Mouse (Mus musculus): ENCODE results near the gene Tob2. TPM values are rescaled to one million over a fixed set of nuclear protein-coding genes. Genes with fewer than 3 reads are reported as not detected.

Tob2 gene
- polyA plus RNA-seq, 1 experiment from 2014 or later: 18.6 TPM

DNA sequence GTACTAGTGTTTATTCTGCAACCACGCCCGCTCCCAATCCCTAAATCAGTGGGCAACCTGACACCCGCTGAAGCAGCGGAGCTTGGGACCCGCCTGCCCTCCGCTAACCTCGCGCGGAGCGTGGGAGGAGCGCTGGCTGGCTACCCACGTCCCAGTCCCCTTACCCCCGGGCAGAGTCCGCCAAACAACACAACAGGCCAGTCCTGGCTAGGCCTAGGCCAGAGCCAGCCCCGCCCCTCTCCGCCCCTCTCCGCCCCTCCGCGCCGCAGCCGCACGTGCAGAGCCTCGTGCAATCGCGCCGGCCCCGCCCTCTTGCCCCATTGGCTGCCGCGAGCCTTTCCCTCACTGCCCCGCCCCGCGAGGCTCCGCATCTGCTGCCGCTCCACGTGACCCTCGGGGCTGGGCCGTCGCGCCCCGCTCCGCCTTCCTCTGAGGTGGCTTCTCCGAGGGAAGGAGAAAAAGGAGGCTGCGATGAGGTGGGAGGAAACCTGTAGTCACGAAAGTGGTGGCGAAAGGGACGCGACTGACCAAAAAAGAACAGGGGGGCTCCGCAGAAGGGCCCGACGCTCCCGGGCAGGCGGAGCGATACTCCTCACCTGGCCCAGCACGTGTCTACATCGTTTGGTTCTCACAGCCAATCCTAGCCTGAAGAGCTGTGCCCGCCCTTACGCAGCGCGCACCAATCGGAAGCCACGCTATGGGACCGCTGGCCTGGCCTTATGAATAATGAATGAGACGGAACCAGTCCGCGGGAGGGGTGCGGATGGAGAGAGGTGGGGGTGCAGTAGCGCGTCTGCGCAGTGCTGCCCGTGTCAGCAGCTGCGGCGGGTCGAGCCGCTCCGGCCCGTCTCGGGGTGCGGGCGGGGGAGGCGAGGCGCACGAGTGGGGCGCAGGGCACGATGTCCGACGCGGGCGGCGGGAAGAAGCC lies 47.7 kb downstream of the Tob2 start:
- Histone ChIP-seq H3K27me3 (ENCODE audit: insufficient read depth, poor library complexity, severe bottlenecking) (peaks cover 6% of the 10 kb centered on the region; the same call in 1 of the 2 replicates), H3K27ac (peak overlapping the region; percentile 95), H3K4me3 (peak overlapping the region; percentile 88), H3K9me3 (no peaks in the 10 kb centered on the region), H3K36me3 (peaks cover 11% of the 10 kb centered on the region), H3K4me1 (replicated peaks) (peaks cover 46% of the 10 kb centered on the region)
- WGBS: under 1% methylated on average over 88 of the region's 89 CpGs
- peak; percentile 98 for DNase-seq (ENCODE audit: low spot score)

DNA sequence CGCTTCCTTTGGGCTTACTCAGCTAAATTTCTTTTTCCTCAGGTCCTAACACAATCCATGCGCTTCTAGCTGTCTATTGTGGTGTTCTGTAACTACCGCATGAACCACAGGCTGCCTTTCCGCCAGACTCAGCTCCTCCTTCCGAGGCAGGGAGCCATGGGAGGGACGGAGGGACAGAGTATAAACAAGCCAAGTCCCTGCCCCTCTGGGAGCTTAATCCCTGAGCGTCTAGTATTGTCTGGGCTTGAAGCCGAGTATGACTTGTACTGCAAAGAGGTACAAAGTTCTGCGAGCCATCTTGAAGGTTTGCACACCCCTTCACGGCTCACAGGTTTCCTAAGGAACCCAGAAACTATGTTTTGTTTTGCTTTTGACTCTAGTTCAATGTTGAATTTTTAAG lies 48.4 kb downstream of the Tob2 start:
- Histone ChIP-seq H3K4me3 (peak overlapping the region; percentile 88), H3K9me3 (no peaks in the 10 kb centered on the region), H3K27ac (peak overlapping the region; percentile 95), H3K36me3 (peaks cover 3% of the 10 kb centered on the region), H3K4me1 (replicated peaks) (peaks cover 46% of the 10 kb centered on the region), H3K27me3 (ENCODE audit: insufficient read depth, poor library complexity, severe bottlenecking) (peaks cover 6% of the 10 kb centered on the region; the same call in 1 of the 2 replicates)
- peak; percentile 54 for DNase-seq (ENCODE audit: low spot score)
- WGBS: under 1% methylated on average over 10 of the region's 10 CpGs

DNA sequence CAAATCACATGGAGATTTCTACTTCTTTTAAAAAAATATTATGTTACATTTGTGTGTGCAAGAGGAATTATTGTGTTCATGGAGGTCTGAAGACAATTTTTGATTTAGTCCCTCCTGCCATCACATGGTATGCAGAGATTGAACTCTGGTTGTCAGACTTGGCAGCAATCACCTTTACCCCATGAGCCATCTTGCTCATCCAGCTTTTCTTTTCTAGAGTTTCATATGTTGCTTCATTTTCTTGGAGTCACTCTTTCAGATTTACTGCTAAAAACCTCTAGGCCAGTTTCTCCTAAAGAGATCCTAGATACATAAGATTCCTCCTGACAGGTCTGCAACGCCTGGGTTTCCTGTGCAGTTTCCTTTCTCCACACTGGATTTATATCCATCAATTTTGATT lies 49.0 kb downstream of the Tob2 start:
- Histone ChIP-seq H3K4me3 (peak overlapping the region; percentile 88), H3K36me3 (no peaks in the 10 kb centered on the region), H3K27ac (peak overlapping the region; percentile 95), H3K9me3 (no peaks in the 10 kb centered on the region), H3K4me1 (replicated peaks) (peaks cover 50% of the 10 kb centered on the region), H3K27me3 (ENCODE audit: insufficient read depth, poor library complexity, severe bottlenecking) (peaks cover 6% of the 10 kb centered on the region; the same call in 1 of the 2 replicates)
- WGBS: 68% methylated on average over 1 of the region's 1 CpGs
- no peak for DNase-seq (ENCODE audit: low spot score)

DNA sequence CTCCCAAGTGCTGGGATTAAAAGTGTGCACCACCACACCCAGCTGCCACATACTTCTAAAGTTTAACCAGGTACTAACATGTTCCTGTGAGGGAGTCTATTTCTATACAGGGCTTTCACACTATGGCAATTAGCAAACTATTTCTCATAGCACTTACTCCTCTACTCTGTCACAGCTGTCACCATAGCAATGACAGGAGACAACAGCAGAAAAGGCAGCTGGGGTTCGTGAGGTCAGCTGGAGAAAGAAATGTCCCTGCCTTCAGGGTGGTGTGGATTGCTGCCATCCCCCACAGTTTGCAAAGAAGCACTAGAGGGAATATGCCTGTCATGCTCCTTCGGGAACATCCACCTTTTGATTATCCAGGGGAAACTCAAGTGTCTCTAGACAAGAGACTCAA lies 49.8 kb downstream of the Tob2 start:
- Histone ChIP-seq H3K36me3 (no peaks in the 10 kb centered on the region), H3K9me3 (no peaks in the 10 kb centered on the region), H3K27ac (no peak overlapping the region), H3K27me3 (ENCODE audit: insufficient read depth, poor library complexity, severe bottlenecking) (peaks cover 7% of the 10 kb centered on the region; the same call in 1 of the 2 replicates), H3K4me1 (replicated peaks) (peaks cover 50% of the 10 kb centered on the region), H3K4me3 (no peak overlapping the region)
- no peak for DNase-seq (ENCODE audit: low spot score)
- WGBS: 61% methylated on average over 2 of the region's 2 CpGs

DNA sequence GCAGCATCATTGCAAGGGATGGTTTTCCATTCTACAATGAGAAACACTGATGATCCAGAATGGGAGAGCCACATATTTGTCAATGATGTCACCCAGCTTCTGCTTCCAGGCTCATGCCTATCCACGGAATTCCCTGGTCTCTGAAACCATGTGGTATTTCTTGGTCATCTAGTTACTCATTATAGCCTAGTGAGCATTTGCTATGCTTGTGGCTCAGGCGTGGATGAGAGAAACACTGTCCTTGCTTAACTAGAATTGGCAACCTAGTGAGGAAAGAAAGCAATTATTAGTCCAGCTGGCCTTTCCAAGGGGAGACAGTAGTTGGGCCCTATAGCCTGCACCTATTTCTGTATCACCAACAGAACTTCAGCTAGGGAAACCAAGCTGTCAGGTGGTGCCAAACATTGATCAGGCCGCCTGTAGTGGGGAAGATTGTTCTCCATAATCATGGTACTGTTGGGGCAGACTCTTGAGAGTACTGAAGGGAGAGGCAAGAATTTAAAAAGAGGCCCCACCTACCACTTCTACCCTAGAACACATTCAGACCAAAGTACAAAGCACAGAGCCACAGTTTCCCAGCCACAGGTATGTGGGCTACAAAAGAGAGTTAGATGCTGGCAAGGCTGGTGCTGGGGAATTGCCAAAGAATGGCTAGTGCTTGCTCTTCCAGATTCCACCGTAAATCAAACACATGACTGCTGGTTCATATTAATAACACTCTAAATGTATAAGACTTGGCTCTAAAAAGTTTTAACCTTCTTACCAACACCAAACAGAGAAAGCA lies 51.8 kb downstream of the Tob2 start:
- H3K36me3 ChIP-seq: no peaks in the 10 kb centered on the region
- H3K27me3 ChIP-seq (ENCODE audit: insufficient read depth, poor library complexity, severe bottlenecking): peaks cover 11% of the 10 kb centered on the region; the same call in 1 of the 2 replicates
- 85% methylated on average over 4 of the region's 4 CpGs for WGBS
- no peaks in the 10 kb centered on the region for H3K9me3 ChIP-seq
- no peak overlapping the region for H3K4me3 ChIP-seq
- peaks cover 51% of the 10 kb centered on the region for H3K4me1 ChIP-seq (replicated peaks)
- H3K27ac ChIP-seq: no peak overlapping the region
- DNase-seq (ENCODE audit: low spot score): no peak

DNA sequence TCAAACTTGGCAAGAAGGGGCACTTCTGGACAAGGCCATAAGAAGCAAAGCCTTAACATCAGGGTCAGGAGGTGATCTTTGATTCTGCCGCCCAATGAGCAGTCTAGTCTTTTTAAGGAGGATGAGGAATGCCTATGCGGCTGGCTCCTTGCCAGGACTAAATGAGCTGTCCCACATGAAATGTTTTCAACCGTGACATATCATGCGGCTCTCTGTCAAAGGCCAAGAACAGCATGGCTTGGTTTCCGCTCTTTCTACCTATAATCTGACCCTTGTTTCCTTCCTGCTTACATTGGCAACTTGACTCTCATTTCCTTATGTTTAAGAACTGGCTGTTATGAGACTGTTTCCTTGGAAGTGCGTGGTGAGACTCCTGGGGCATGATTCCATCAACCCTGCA lies 53.0 kb downstream of the Tob2 start:
- Histone ChIP-seq H3K27ac (no peak overlapping the region), H3K27me3 (ENCODE audit: insufficient read depth, poor library complexity, severe bottlenecking) (peaks cover 11% of the 10 kb centered on the region; the same call in 1 of the 2 replicates), H3K4me1 (replicated peaks) (peaks cover 43% of the 10 kb centered on the region), H3K9me3 (no peaks in the 10 kb centered on the region), H3K36me3 (no peaks in the 10 kb centered on the region), H3K4me3 (no peak overlapping the region)
- DNase-seq (ENCODE audit: low spot score): no peak
- WGBS: 63% methylated on average over 6 of the region's 6 CpGs

DNA sequence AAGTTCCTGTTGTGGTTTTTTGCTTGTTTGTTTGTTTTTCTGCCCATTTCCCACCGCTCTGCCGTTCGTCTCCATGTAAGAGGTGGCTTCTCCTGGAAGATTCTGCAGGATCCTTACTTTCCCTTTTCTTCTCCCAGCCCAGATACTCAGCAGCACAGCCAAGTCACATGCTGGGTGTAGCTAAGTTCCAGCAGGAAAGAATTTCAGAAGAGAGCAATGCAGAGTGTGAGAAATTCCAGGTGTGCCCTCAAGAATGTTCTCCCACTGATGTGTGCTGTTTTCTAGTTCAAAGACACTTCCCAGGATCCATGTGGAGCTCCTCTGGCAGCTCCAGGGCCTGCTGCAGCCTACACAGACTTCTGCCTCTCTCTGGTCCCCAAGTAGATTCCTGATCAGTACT lies 53.7 kb downstream of the Tob2 start:
- Histone ChIP-seq H3K4me3 (no peak overlapping the region), H3K27ac (no peak overlapping the region), H3K36me3 (no peaks in the 10 kb centered on the region), H3K27me3 (ENCODE audit: insufficient read depth, poor library complexity, severe bottlenecking) (peaks cover 11% of the 10 kb centered on the region; the same call in 1 of the 2 replicates), H3K9me3 (no peaks in the 10 kb centered on the region), H3K4me1 (replicated peaks) (peaks cover 35% of the 10 kb centered on the region)
- DNase-seq (ENCODE audit: low spot score): no peak
- WGBS: 84% methylated on average over 3 of the region's 3 CpGs

DNA sequence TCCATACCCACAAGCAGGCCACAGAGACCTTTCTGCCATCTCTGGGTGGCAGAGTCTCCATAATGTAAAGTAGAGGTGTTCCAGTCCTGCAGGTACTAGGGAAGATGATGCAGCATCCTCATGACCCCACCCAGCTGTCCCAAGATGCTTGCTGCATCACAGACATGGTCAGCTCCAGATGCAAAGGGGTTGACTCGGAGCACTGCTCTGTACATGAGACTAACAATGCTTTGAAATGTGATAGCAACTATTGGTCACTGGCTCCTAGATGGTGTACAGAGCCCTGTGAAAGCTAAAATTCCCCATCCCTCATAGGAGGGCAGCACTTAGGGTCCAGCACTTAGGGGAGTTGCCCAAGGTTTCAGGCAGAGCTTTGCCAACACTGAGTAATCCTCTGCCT lies 54.4 kb downstream of the Tob2 start:
- Histone ChIP-seq H3K4me1 (replicated peaks) (peaks cover 32% of the 10 kb centered on the region), H3K27ac (no peak overlapping the region), H3K9me3 (no peaks in the 10 kb centered on the region), H3K27me3 (ENCODE audit: insufficient read depth, poor library complexity, severe bottlenecking) (peaks cover 10% of the 10 kb centered on the region; the same call in 1 of the 2 replicates), H3K36me3 (no peaks in the 10 kb centered on the region), H3K4me3 (no peak overlapping the region)
- 55% methylated on average over 1 of the region's 1 CpGs for WGBS
- DNase-seq (ENCODE audit: low spot score): no peak

DNA sequence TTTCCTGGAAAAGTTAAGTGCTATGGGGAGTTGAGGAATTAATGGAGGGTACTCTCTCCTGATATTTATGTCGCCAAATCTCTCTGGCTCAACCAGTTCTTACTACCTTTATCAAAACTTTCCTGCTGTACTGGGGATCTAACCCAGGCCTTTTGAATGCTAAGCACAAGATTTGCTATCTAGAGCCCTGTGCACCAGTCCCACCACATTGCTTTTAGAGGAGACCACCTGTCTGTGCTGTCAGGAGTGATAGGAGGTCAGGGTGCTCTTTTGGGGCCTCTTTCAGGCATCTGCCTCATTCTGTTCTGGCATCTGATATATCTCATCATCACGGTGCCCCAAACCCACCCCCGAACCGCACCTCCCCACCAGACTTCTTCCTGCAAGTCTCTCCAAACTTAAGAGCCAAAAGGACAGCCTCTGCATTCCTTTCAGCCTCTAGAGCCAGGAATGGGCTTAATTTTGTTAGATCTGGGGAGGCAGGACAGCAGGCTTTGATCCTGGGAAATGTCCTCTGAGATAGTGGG lies 55.1 kb downstream of the Tob2 start:
- Histone ChIP-seq H3K9me3 (no peaks in the 10 kb centered on the region), H3K27me3 (ENCODE audit: insufficient read depth, poor library complexity, severe bottlenecking) (0 out of 2 replicates have a peak, but pooled peaks cover 5% of the 10 kb centered on the region), H3K4me3 (no peak overlapping the region), H3K36me3 (no peaks in the 10 kb centered on the region), H3K4me1 (replicated peaks) (peaks cover 32% of the 10 kb centered on the region), H3K27ac (no peak overlapping the region)
- no peak for DNase-seq (ENCODE audit: low spot score)
- 70% methylated on average over 4 of the region's 4 CpGs for WGBS

DNA sequence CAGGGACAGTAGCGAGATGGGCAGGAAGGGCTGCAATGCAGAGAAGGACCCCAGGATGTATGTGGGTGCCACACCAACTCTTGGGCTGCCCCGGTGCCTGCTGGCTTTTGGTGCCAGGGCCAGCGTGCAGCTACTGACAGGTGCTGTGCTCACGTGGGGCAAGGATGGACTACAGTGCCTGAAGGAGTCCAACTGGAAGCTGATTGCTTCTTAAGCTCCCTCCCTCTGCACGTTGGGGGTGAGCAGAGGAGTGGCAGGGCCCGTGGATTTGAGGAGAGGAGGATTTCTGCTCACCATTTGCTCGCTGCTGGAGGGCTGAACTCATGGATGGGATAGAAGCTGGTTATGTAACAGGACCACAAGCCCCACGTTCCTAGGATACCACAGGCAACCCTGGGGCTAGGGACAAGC lies 55.6 kb downstream of the Tob2 start:
- Histone ChIP-seq H3K27me3 (ENCODE audit: insufficient read depth, poor library complexity, severe bottlenecking) (0 out of 2 replicates have a peak, but pooled peaks cover 5% of the 10 kb centered on the region), H3K9me3 (no peaks in the 10 kb centered on the region), H3K27ac (peak overlapping the region; percentile 71), H3K36me3 (no peaks in the 10 kb centered on the region), H3K4me3 (peak overlapping the region; percentile 37), H3K4me1 (replicated peaks) (peaks cover 32% of the 10 kb centered on the region)
- no peak for DNase-seq (ENCODE audit: low spot score)
- WGBS: 19% methylated on average over 8 of the region's 8 CpGs

DNA sequence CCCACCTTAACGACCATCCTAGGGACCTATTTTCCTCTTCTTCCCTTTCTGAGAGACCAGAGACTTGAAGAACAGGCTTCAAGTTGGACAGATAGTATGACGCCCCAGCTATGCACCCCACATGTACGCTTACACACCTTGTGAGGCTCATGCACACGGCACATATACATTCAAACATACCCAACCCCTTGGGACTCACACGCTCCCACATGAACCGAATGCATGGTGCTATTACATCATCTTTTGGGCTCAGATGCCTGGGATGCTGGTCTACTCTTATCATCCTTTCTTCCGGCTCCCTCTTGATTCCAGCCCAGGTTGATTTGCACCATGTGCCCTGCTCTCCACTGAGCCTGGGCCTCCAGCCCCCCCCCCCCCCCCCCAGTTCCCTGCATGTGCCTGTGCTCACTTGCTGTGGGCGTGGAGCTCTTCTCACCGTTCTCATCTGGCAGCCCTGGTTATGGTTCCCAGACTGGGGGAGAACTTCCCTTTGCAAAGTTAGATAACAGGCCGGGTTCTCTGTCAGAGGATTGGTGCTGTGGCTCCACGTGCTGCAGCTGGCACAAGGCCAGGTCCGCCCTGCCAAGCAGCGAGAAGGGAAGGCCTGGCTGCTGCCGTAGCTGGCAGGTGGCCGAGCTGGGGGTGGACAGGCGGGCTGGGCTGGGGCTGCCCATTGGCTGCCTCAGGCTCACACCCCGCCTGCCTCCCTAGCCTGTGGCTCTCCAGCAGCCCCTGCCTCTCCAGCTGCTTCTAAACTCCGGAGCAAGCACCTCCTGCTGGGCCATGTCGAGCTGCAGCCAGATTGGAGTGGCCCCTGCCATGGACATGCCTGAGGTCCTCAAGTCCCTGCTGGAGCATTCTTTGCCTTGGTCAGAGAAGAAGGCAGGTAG lies 56.4 kb downstream of the Tob2 start, which contains the start of gene Tef:
Gene Tef (plus strand): TSS at position 421 of the 890 bp plus-strand sequence.
- peak; percentile 74 for DNase-seq (ENCODE audit: low spot score)
- H3K27me3 ChIP-seq (ENCODE audit: insufficient read depth, poor library complexity, severe bottlenecking): 0 out of 2 replicates have a peak, but pooled peaks cover 5% of the 10 kb centered on the region
- peak within 1 kb of the TSS; percentile 37 for H3K4me3 ChIP-seq
- no peaks in the 10 kb centered on the region for H3K36me3 ChIP-seq
- H3K9me3 ChIP-seq: no peaks in the 10 kb centered on the region
- H3K27ac ChIP-seq: peak within 1 kb of the TSS; percentile 71
- peaks cover 32% of the 10 kb centered on the region for H3K4me1 ChIP-seq (replicated peaks)
- 31% methylated on average over 19 of the region's 19 CpGs for WGBS

DNA sequence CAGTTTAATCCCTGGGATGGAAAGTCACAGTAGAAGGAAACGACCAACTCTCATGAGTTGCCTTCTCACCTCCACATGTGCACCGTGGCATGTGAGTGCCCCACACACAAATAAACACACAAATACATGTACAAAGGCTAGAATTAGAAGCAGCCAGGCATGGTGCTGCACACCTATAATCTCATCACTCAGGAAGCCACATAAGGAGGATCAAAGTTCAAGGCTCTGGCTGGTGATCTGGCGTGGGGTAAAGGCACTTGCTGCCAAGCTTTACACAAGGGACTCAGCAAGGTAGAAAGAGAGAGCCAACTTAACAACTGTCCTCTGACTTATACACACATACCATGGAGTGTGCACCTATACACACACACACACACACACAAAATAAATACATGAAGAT lies 58.2 kb downstream of the Tob2 start:
- Histone ChIP-seq H3K27ac (no peak overlapping the region), H3K4me1 (replicated peaks) (peaks cover 32% of the 10 kb centered on the region), H3K4me3 (no peak overlapping the region), H3K27me3 (ENCODE audit: insufficient read depth, poor library complexity, severe bottlenecking) (0 out of 2 replicates have a peak, but pooled peaks cover 5% of the 10 kb centered on the region), H3K36me3 (peaks cover 12% of the 10 kb centered on the region), H3K9me3 (no peaks in the 10 kb centered on the region)
- 83% methylated on average over 3 of the region's 3 CpGs for WGBS
- DNase-seq (ENCODE audit: low spot score): no peak
